Mouse (Mus musculus) adrenal gland, postnatal 25 days (tissue): ENCODE data around the gene Irgc1. TPM values are rescaled to one million over a fixed set of nuclear protein-coding genes. Genes with fewer than 3 reads are reported as not detected.
"Not testable (repeated sequence)": the region's sequence is repeated elsewhere in the genome, so short reads cannot be mapped to it uniquely, and the experiment has no call there.

Source experiments
- DNase-seq: peaks from one replicate; pipeline ENCODE4 v3.0.0; 2021; ENCODE audit warnings: mixed read lengths
- long read RNA-seq: library from polyadenylated mRNA; stranded (forward); transcript quantifications from one replicate; pipeline ENCODE4 v2.0.0, GENCODE M21; 2021
- total RNA-seq: library from RNA; stranded (reverse); gene quantifications from 2 replicates; pipeline ENCODE4 v1.2.3, GENCODE M21; 2021

Irgc1 gene
- total RNA-seq, result not detected in 2 replicates
- long read RNA-seq, result 0 reads

DNA sequence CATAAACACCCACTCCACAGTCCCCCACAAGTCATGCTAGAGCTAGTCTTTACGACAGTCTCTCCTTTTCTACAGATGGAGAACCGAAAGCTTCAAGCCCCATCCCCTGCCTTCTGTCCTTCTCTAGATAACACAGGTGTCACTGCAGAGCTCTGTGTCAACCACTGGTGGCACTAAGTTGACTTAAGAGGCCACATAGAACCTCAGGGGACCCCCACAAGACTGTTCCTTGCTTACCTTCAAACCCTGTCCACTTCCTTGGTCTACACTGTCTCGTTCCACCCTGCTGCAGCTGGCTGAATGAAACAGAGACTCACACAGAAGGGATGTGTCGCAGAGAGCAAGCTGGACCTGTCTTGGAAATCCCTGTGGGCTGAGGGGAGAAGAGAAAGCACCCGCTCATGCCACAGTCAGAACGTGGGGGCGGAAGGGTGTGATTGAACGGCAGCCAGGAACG, at the start of gene Irgc1:
Gene Irgc1 (minus strand): TSS at position 443 of the 457 bp plus-strand sequence.
- no peak for DNase-seq

DNA sequence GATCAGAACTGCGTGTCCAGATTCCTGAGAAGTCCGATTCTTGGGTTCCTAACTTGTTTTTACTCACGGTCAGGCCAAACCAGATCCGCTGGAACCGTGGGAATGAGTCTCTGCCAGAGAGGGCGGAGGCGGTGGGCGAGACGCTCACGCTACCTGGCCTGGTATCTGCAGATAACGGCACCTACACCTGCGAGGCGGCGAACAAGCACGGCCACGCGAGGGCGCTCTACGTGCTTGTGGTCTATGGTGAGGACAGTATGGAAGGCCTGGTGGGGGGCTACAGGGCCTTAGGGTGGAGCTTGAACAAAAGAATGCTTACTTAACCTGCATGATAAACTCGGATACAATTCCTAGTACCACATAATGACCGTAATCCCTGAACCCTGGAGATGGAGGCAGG, 49.4 kb upstream of the Irgc1 start:
- DNase-seq, result no peak

DNA sequence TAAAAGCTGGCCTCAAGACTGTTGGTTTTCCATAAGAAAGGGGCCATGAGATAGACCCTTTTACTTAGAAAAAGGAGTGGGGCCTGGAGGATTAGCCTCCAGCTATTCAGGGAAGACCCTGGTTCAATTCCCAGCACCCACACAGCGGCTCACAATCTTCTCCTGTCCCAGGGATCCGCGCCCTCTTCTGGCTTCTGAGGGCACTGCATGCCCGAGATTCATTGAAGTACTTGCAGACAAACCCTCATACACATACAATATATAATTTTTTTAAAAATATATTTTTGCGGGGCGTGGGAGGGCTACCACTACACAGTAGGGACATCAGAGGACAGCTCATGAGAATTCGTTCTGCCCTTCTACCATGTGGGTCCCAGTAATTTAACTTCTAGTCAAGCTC, 48.8 kb upstream of the Irgc1 start:
- peak; percentile 36 for DNase-seq

DNA sequence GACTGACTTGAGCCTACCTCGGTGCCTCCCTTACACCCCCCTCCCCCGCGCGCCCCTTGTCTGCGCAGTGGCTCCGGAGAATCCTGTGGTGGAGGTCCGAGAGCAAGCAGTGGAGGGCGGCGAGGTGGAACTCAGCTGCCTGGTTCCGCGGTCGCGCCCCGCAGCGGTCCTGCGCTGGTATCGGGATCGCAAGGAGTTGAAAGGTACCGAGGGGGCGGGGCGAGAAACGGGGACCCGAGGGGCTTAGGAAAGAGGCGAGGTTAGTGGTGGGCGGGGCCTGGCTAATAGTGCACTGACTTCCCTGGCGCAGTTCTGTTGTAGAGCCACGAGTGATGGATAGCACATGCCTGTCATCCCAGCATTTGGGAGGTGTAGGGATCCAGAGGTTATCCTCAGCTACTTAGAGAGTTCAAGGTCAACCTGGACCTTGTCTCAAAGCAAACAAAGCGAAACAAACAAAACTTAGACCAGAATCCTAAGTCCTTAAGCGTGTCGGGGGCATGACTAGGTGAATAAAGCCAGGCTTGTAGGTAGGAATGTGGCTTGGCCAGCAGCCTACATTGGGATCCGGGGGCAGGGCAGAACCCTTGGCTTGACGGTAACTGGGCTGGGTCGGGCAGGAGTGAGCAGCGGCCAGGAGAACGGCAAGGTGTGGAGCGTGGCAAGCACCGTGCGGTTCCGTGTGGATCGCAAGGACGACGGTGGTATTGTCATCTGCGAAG, 47.9 kb upstream of the Irgc1 start:
- no peak for DNase-seq

DNA sequence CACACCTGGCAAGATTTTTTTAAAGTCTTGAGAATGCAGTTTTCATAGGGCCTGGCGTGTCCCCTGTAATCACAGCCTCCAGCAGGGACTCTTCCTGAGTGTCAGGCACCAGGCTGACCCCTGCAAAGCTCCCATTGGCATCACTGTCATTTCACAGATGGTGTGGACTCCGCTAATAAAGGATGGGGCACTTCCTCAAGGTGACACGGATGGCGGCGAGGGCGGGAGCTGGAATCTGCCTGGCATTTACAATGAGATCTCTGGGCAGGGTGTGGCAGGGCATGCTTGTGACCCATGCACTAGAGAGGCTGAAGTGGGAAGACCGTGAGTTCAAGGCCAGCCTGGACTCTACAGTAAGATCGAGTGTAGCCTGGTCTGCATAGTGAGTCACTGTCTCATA, 36.2 kb upstream of the Irgc1 start:
- no peak for DNase-seq

DNA sequence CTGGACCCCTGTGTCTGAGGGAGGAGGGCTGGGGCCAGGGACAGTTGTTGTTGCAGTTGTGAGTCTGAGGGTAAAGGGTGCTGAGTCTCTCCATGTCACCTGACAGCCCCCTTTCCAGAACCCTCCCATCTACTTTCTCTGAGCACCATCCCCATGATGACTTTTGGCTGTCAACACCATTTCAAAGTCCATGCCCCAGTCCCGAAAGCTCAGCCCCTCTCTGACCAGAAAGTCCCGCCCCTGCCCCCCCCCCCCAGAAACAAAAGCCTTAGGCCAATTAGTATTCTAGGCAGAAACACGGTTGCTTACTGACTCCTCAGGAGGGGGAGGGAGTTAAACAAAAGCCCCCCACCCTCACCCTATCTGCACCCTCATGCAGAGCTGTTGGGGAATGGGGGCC, 35.3 kb upstream of the Irgc1 start:
- no peak for DNase-seq

DNA sequence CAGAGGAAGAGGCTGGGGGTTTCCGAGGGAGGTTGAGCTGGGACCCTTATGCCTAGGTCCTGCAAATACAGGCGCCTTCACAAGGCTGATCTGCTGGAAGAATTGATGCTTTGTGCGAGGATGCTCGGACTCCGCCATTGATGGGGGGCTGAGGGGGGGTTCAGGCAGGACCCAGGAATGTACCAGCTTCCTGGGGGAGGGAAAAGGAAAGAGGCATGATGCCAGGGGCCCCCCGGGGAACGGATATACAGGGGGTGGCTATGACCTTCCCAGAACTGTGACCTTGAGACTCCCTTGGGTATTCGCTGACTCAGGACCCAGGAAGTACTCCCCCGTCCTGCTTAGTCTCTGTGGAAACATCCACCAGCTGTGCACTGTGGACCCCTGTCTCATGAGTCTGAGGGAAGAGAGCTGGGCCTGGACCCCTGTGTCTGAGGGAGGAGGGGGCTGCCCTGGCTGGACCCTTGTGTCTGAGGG, 34.6 kb upstream of the Irgc1 start:
- DNase-seq, result no peak

DNA sequence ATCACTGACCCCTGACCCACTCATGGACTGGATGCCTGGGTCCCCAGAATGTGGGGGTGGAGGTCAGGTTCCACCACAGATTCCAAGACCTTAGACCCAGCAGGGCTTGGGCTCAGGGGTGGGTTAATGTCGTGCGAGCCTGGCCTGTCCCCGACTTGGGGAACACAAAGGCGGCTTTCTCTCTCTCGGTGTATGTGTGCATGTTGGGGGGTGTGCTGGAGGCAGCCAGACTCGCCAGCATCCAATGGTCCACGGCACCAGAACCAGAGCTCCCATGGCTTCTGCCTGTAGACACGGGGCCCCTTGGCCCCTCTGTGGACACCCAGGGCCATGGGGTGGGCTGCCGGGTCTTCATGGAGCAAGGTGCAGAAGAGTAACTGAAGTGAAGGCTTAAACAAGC, 33.4 kb upstream of the Irgc1 start:
- no peak for DNase-seq

DNA sequence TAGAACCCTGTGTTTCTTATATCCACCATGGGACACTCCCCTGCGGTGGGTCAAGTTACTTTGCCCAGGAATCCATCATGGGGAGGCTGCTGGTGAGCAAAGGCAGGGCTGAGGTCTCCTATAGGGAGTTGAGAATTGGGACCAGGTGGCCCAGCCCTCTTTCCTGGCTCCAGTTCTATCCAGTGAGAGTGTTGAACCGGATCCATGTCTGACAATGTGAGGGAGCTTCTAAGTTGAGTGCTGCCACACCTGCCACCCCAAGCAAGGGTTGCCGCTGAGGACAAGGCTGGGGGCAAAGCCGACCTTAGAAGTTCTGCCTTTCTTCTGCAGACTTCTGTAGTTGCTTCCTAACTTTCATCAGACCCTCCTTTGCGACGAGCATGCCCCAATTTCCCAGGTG, 31.2 kb upstream of the Irgc1 start:
- DNase-seq, result not testable (repeated sequence)

DNA sequence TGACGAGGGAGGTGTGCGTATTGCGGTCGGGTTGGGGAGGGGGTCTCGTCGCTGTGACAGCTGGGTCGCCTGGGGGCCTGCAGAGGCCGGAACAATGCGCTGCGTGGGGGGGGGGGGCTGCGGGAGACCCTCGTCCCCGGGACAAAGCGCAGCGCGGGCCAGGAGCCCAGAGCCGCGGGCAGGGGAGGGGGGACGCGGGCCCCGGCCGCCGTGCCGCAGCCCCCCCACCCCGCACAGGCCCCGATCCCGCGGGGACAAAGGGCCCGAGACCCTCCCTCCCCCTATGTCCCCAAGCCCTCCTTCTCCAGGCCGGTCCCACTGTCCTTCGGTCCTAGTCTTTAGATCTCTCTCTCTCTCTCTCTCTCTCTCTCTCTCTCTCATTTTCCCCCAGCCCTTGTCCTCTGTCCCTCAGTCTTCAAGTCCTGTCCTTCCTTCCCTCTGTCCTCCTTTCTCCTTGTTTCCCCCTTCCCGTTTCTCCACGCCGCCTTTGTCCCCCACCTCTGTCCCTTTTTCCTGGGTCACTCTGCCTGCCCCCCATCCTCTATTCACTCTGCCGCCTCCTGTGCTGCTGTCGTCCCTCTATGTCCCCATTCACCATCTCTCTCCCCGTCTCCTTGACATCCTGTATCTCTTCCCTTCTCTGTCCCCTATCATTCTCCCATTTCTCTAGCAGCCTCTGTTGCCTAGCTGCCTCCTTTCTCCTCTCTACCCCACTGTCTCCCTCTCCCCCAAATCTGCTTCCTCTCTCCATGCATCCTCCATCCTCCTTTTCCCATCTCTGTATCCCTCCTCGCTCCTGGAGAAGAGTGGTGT, 30.3 kb upstream of the Irgc1 start:
- DNase-seq, result no peak

DNA sequence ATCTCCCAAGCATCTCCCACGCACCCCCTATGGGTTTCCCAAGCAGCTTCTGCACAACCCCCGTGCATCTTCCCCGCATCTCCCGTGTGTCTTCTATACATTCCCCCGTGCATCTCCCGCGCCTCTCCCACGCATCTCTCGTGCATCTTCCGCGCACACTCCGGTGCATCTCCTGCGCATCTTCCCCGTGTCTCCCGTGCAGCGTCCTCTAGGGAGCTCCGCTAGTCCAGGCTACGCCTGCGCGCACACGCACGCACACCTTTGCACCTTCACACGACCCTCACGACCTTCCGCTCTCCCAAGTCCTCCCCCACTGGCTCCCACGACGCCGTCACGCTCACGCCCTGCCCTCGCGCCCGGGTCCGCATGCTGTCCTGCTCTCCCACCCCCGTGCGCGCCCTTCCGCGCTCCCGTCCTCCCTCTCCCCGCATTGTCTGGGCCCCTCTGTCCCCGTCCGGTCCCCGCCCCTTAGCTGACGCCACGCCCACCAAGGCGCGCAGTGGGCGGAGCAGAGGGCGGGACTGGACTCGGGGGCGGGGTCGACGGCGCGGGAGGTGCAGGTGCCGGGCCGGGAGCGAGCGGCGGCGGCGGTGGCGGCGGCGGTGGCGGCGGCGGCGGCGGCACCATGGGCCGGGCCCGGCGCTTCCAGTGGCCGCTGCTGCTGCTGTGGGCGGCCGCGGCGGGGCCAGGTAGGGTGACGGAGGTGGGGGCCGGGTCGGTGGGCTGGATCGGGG, 29.5 kb upstream of the Irgc1 start, which contains the start of gene Cadm4:
Gene Cadm4 (plus strand): TSS at position 550 of the 734 bp plus-strand sequence.
- peak; percentile 87 for DNase-seq

DNA sequence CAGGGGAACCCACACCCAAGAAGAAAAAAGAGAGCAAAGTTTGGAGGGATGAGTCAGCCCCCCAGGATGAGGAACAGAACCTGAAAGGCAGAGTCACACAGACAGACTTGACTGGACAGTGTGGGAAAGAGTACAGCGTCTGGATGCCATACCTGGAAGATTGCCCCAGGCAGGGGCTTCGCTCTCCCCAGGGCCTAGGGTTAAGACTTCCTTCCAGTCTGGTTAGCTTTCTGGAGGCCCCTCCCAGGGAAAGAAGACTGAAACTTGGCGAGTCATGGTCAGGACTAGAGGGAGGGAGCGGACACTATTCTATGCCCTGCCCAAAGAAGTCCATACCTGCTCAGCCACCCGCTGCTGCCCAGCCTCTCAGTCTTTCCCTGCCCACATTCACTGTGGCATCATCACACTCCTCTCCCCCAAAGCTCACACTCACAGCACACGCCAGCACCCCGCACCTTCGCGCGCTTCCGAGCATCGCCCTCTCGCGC, 28.9 kb upstream of the Irgc1 start:
- no peak for DNase-seq

DNA sequence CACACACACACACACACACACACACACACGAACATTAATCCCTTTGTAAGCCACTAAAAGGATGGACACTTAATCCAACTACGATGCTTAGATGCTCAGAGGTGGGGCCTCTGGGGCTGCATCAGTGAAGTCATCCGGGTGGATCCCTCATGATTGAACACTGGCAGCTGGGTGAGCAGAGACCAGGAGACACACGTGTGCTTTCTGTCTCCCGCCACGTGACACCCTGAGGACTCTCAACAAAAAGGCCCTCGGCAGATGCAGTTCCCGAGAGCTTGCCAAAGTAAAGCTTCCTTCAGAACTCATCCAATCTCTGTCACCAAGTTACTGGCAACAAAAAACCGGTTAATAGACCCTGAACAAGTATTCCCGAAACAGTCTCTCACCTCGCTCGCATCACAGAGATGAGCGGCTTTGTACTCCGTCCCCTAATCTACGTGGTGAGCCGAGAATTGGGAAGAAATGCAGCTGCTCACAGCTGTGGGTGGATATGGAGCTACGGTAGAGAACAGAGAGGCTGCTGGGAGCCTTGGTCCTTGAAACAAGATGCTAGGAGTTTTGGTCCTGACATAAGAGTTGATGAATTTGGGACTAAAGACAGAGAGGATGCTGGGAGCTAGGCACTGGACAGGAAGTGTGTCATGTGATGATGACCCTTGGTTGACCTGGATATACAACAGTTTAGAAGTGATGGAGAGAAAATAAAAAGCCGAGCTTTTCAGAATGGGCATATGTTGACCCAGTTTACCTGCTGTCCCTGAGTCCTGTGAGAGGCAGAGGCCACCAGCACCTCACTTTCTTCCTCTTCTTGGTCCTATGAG, 28.2 kb upstream of the Irgc1 start:
- DNase-seq, result no peak

DNA sequence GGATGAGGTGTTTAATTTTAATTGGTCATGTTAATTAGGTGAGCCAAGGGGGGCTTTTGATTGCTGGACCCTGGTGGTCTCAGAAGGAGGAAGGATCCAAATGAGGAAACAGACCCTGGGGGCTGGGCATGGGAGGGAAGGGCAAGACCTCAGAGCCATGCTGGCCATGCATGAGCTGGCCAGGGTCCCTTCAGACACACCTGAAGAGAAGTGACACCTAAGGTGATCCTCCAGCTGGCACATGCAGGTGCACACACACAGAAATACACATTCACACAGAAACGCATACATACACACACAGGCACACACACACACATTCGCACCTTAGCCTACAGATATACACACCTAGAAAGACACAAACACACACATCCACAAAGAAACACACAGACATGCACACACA, 27.6 kb upstream of the Irgc1 start:
- DNase-seq, result no peak

DNA sequence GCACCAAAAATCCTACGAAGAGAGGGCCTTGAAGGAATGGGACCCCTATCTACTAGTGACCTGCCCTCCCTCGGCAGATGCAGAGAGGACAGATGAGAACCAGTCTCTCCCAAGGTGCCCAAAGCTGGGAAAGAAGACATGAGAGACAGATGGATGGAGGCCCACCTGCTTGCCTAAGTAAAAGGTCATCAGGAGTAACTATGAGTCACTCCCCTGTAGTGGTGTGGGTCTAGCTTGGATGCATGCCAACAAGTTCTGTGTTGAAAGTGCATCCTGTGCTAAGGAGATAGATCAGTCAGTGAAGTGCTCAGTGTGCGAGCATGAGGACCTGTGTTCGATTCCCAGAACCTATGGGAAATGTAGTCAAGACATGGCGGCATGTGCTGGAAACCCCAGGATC, 26.8 kb upstream of the Irgc1 start:
- DNase-seq, result no peak

DNA sequence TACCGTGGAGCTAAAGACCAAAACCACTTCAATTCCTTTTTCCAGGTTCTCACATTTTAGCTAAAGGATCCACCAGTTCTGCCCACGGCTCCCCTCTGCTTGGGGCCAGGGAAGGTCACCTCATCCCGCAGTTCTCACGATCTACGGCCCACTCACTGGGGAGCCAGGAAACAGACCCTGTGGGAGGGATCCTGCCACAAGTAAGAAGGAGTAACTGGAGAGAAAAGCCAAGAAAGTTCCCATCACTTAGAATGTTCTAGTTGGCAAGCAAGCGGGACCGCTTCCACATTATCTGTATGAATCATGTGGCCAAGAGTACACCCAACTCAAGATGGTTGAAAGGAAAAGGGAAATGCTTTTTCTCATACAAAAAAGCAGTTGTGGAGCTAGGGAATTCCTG, 24.8 kb upstream of the Irgc1 start:
- no peak for DNase-seq

DNA sequence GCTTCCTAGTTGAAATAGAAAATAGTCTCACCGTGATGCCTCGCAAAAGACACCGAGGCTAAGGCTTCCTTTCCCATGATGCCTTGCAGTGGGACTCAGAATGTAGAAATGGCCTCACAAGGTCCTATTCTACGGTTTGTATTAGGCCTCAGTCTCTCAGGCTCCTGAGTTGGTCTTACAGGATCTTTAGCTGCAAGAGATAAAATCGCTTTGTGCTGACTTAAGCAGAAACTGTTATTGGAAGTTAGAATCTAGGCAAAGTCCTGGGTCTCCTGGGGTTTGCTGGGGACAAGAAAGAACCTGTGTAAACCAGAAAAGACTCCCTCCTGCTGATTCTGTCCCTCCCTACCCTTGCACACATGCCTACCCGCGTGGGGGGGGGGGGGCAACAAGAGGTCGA, 24.2 kb upstream of the Irgc1 start:
- DNase-seq, result no peak

DNA sequence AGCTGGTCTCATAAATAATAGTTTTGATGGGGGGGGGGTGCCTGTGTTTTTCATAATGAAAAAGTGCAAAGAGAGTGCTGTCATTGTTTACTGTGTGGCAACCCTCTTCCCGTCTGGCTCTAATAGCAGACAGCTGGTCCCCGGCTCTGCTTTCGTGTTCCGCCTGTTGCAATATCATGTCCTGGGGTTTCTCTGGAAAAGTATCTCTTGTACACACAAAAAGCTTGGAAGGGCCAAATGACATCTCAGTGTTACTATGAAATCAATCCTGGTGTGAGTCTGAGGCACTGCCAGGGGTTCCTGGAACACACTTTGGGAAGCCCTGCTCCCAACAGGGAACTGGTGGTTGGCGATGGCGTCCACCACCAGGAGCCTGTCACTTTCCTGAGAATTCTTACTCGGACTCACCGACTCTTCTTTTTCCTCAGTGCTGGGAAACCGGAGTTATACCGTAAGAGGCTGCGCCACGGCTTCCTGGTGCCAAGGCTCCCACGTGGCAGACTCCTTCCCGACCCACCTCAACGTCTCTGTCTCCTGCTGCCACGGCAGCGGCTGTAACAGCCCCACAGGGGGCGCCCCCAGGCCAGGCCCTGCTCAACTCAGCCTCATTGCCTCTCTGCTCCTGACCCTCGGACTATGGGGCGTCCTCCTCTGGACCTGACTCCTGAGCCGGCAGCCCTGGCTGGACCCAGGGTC, 22.9 kb upstream of the Irgc1 start:
- DNase-seq, result no peak

DNA sequence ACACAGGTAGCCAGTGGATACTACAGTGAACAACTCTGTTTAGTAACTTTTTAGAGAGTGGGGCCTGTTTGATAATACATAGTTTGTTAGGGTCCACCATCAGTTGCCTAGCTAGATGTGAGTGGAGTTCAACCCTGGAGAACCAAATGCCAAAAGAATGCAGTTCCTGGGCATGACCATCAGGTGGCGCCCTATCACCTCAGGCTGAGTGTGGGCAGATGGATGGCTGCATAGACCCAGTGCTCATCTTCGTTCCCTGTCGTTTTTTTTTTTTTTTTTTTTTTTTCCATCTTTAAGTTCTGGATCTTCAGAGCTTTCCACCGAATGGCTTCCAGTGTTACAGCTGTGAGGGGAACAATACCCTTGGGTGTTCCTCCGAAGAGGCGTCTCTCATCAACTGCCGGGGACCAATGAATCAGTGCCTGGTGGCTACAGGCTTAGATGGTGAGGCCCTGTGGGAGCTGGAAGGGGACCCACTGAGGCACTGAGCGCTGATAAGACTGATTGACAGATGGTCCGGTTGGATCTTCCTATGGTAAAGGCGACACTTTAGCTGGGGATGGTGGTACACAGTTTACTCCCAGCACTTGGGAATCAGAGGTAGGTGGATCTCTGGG, 21.9 kb upstream of the Irgc1 start:
- DNase-seq, result peak; percentile 70

DNA sequence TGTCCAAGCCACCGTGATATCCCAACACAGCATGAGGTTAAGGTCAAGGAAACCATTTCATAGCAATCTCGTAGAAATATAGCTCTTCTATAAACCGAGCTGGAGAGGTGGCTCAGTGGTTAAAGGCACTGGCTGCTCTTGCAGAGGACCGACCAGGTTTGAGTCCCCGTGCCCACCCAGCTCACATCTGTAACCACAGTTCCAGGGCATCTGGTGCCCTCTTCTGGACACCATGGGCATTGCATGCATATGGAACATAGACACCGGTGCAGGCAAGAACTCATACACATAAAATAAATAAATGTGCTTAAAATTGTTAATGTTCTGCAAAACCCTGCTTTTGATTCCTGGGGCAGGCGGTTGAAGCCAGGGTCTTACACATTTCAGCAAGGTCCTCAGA, 20.8 kb upstream of the Irgc1 start:
- no peak for DNase-seq

DNA sequence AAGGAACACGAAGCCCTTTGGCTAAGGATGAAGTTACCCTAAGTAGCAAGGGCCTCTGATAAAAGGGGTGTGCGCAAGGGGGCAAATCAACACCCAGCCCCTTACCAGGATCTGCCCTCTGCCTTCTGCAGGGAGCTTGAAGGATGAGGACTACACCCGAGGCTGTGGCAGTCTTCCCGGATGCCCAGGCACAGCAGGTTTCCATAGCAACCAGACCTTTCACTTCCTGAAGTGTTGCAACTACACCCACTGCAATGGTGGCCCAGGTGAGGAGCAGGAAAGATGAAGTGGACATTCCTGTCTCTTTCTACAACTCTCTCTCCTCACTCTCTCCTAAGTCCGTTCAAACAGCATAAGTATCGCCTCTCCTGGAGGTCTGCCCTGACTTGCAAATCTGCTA, 20.3 kb upstream of the Irgc1 start:
- DNase-seq, result no peak
